Mouse (Mus musculus): ENCODE results near the gene Celsr3.

DNA sequence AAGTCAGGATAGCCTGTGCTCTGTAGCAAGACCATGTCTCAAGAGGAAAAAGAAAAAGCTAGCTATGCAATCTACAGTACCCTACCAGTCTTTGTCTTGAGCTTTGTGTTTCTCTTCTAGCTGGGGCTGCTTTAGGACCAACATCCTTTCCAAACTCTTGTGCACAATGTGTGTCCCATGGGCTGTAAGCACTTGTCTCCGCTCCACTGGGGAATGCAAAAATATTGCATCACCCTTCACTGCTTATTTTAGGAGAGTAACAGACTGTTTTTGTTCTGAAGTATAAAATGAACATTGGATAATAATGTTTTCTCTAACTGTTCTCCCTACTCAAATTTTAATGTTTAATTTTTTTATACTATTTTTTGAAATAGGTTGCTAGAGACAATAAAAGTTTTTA is 39.6 kb upstream of the Celsr3 start:
- TF ChIP-seq HCFC1 (IDR thresholded peaks at IDR 0.05; ENCODE audit: low read depth, low read length) (no peak), POLR2AphosphoS2 (IDR thresholded peaks at IDR 0.05; ENCODE audit: low read length) (no peak), CTCF (IDR thresholded peaks at IDR 0.05 in 2 of 3, conservative IDR thresholded peaks at IDR 0.05 in 1 of 3; ENCODE audit: control insufficient read depth in 1 of 3, insufficient read depth in 1 of 3, low read depth in 2 of 3, low read length in 3 of 3, poor library complexity in 1 of 3, severe bottlenecking in 1 of 3) (no peak)
